Mouse (Mus musculus): ENCODE results near the gene Rspo1. TPM values are rescaled to one million over a fixed set of nuclear protein-coding genes. Genes with fewer than 3 reads are reported as not detected.

Gene Rspo1
- polyA plus RNA-seq, 1 experiment = not detected

DNA sequence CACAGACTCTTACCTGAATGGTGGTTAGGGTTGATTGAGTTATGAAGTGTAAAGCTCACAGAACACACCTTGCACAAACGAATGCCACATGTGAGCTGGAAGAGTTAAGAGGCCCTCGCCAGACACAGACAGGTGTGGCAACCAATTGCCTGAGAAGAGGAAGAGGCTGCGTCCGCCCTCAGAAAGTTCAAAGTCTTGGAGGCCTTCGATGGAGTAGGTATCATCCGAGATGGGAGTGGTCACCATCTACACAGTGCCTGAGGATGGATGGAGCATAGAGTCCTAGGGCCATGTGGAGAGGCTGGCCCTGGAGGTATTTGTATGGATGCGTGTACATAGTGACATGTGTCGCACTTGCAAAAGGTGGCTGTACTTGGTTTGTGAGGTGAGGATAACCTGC lies 15.1 kb upstream of the Rspo1 start:
- Histone ChIP-seq H3K27ac (ENCODE audit: insufficient read depth, low read depth, low read length) (no peak overlapping the region), H3K4me3 (ENCODE audit: insufficient read depth, low read length) (no peak overlapping the region), H3K4me1 (ENCODE audit: control insufficient read depth, insufficient read depth, low read length) (no peaks in the 10 kb centered on the region)
- TF ChIP-seq CTCF (IDR thresholded peaks at IDR 0.05; ENCODE audit: low read depth, low read length) (no peak), POLR2A (IDR thresholded peaks at IDR 0.05; ENCODE audit: borderline replicate concordance, low read depth, low read length) (no peak)

DNA sequence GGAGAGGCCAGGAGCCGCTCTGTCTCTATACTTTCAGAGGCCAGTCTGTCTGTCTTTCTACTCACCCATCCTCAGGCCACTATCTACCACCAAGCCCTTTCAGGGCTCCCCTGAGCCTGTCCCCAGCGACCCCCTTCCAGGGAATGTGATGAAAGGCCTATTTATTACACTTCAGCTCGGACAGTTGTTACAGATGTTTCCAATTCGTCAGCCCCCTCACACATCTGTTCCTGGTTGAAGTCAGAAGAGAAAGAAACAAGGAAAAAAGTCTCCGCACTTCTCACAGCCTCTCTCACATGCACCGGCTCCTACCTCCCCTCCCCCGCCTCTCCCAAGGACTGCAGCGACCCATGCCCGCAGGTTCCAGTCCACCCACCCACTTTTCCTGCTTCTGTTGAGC lies 13.9 kb upstream of the Rspo1 start:
- Histone ChIP-seq H3K4me3 (ENCODE audit: insufficient read depth, low read length) (no peak overlapping the region), H3K27ac (ENCODE audit: insufficient read depth, low read depth, low read length) (no peak overlapping the region), H3K4me1 (ENCODE audit: control insufficient read depth, insufficient read depth, low read length) (no peaks in the 10 kb centered on the region)
- TF ChIP-seq POLR2A (IDR thresholded peaks at IDR 0.05; ENCODE audit: borderline replicate concordance, low read depth, low read length) = no peak
- TF ChIP-seq CTCF (IDR thresholded peaks at IDR 0.05; ENCODE audit: low read depth, low read length) = no peak

DNA sequence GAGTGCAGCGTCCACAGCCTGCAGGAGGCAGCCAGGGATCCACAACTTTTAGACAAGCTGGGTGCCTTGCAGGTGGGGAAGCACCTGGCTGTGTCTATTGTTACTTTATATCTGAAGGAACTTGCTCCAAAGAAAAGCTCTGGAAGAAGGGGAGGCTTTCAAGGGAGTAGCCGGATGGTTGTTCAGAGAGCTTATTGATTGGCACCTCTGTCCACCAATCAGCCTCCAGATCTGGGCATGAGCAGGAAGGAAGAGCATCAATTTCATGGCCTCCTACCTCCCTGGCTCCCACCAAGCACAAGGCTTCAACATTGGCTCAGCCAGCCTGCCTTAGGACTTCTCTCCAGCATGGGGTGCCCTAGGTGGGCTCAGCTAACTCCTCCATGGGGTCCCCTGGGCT lies 12.9 kb upstream of the Rspo1 start:
- TF ChIP-seq POLR2A (IDR thresholded peaks at IDR 0.05; ENCODE audit: borderline replicate concordance, low read depth, low read length) = no peak
- no peak for TF ChIP-seq CTCF (IDR thresholded peaks at IDR 0.05; ENCODE audit: low read depth, low read length)
- H3K4me1 ChIP-seq (ENCODE audit: control insufficient read depth, insufficient read depth, low read length) = no peaks in the 10 kb centered on the region
- no peak overlapping the region for H3K4me3 ChIP-seq (ENCODE audit: insufficient read depth, low read length)
- no peak overlapping the region for H3K27ac ChIP-seq (ENCODE audit: insufficient read depth, low read depth, low read length)

DNA sequence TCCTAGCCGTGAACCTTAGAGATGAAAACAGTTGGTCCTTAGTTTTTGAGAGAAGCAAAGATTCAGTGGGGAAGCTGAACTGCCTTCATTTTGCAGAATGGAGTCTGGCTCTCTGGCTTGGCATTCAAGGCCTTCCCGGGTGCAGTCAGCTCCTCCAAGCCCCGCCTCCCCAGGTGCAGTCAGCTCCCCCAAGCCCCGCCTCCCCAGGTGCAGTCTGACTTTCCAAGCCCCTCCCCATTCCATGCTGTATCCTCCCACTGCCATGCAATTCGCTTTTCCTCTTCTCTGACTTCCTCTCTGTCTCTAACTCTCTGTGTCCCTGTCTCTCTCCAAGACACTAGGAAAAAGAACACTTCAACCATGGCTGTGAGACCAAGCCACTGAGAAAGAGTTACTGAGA lies 8.0 kb upstream of the Rspo1 start:
- TF ChIP-seq CTCF (IDR thresholded peaks at IDR 0.05; ENCODE audit: low read depth, low read length) (no peak), POLR2A (IDR thresholded peaks at IDR 0.05; ENCODE audit: borderline replicate concordance, low read depth, low read length) (no peak)
- no peak overlapping the region for H3K27ac ChIP-seq (ENCODE audit: insufficient read depth, low read depth, low read length)

DNA sequence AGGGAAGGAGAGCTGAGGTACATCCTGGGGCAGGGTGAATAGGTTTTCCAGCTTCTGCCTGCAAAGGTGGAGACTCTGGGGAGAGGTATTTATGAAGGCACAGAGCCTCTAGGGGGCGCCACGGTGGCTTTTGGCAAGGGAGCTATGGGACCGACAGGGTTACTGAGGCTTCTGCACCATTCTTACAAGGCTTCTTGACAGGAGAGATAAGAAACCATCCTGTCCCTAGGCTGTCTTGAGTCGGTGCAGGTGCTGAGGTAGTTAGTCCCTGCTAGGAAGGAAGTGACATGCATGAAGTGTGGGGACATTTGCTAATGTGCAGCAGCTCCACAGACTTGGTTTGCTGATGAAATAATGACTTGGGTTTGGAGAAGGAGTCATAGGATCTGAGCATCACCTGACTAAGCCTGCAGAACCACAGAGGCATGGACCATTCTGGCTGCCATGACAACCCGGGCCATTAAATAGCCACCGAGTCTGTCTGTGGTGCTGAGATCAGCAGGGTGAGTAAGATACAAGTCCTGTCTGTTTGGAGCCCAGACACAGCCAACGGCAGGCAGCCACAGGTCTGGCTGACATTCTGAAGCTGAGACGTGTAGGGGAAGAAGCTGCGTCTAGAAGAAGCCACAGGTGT lies 2.2 kb upstream of the Rspo1 start:
- Histone ChIP-seq H3K4me1 (ENCODE audit: control insufficient read depth, insufficient read depth, low read length) (no peaks in the 10 kb centered on the region), H3K4me3 (ENCODE audit: insufficient read depth, low read length) (no peak overlapping the region), H3K27ac (ENCODE audit: insufficient read depth, low read depth, low read length) (no peak overlapping the region)
- peak; percentile 75 for TF ChIP-seq CTCF (IDR thresholded peaks at IDR 0.05; ENCODE audit: low read depth, low read length)
- TF ChIP-seq POLR2A (IDR thresholded peaks at IDR 0.05; ENCODE audit: borderline replicate concordance, low read depth, low read length) = no peak

More for the DNA sequence above, 8.0 kb upstream of the Rspo1 start:
- Histone ChIP-seq H3K4me3 (ENCODE audit: insufficient read depth, low read length) (no peak overlapping the region), H3K4me1 (ENCODE audit: control insufficient read depth, insufficient read depth, low read length) (no peaks in the 10 kb centered on the region)

DNA sequence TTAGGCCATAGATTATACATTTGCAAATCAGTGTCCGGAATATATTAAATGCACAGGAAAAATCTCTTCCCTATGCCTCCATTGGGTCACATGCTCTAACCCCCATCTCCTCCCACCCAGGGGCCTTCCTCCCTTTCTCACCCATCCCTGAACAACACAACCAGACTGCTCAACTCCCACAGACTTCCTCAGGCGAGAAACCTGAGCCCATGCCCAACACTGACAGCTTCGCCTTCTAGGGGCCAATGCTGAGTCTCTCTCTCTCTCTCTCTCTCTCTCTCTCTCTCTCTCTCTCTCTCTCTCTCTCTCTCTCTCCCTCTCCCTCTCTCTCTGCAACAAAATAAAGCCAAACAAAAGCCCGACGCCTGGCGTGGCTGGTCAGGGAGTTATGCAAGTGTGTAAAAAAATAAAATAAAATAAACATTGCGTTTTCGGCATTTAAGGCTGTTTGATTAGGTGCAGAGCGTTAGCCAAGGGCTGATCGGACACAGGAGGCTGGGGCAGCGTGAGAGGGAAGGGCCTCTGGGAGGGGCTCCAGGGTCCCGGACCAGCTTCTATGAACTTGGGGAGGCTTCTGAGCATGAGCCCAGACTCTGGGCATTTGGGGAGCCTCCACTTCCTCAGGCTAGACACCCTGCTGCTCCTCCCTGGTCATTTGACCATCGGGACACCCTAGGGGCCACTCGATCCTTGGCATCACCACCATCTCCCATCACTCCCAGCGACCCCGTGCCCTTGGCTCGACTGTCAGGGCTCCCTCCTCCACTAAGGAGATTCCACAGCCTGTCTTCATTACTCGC lies 1.2 kb upstream of the Rspo1 start:
- Histone ChIP-seq H3K27ac (ENCODE audit: insufficient read depth, low read depth, low read length) (no peak overlapping the region), H3K4me3 (ENCODE audit: insufficient read depth, low read length) (no peak overlapping the region), H3K4me1 (ENCODE audit: control insufficient read depth, insufficient read depth, low read length) (peaks cover 3% of the 10 kb centered on the region; the same call in 1 of the 2 replicates)
- TF ChIP-seq POLR2A (IDR thresholded peaks at IDR 0.05; ENCODE audit: borderline replicate concordance, low read depth, low read length) (no peak), CTCF (IDR thresholded peaks at IDR 0.05; ENCODE audit: low read depth, low read length) (no peak)

GRCm38 (mm10) chr4:124986739-124987710 lies 795 bp downstream of the Rspo1 start:
- TF ChIP-seq CTCF (IDR thresholded peaks at IDR 0.05; ENCODE audit: low read depth, low read length) = no peak
- TF ChIP-seq POLR2A (IDR thresholded peaks at IDR 0.05; ENCODE audit: borderline replicate concordance, low read depth, low read length) = no peak
- H3K4me1 ChIP-seq (ENCODE audit: control insufficient read depth, insufficient read depth, low read length) = peaks cover 10% of the 10 kb centered on the region; the same call in 1 of the 2 replicates
- H3K27ac ChIP-seq (ENCODE audit: insufficient read depth, low read depth, low read length) = no peak overlapping the region
- peak overlapping the region; percentile 31; the same call in 1 of the 2 replicates for H3K4me3 ChIP-seq (ENCODE audit: insufficient read depth, low read length)

DNA sequence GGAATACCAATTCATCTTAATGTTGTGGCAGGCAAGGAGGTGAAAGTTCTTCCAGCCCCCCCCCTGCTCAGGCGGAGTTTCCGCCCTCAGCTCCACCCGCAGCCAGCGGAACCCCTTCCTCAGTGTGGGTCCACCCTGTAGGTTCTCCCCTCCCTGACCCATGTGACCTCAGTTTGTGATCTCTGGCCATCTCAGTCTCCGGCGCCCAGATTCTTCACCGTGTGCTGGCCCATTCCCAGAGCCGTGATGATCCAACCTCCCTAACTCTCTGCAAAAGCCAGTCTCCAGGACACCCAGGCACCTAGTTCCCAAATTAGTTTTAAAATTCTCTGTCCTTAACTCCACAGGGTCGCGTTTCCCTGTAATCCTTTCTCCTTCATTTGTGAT lies 1.5 kb downstream of the Rspo1 start:
- peaks cover 10% of the 10 kb centered on the region; the same call in 1 of the 2 replicates for H3K4me1 ChIP-seq (ENCODE audit: control insufficient read depth, insufficient read depth, low read length)
- no peak overlapping the region for H3K27ac ChIP-seq (ENCODE audit: insufficient read depth, low read depth, low read length)
- no peak overlapping the region for H3K4me3 ChIP-seq (ENCODE audit: insufficient read depth, low read length)
- TF ChIP-seq CTCF (IDR thresholded peaks at IDR 0.05; ENCODE audit: low read depth, low read length) (no peak), POLR2A (IDR thresholded peaks at IDR 0.05; ENCODE audit: borderline replicate concordance, low read depth, low read length) (no peak)

- H3K4me3 ChIP-seq (ENCODE audit: insufficient read depth, low read length) = no peak overlapping the region
- no peak for TF ChIP-seq POLR2A (IDR thresholded peaks at IDR 0.05; ENCODE audit: borderline replicate concordance, low read depth, low read length)
- TF ChIP-seq CTCF (IDR thresholded peaks at IDR 0.05; ENCODE audit: low read depth, low read length) = no peak
These were observed 2.2 kb downstream of the Rspo1 start for GRCm38 (mm10) chr4:124988382-124988781.

More at GRCm38 (mm10) chr4:124988382-124988781, 2.2 kb downstream of the Rspo1 start:
- no peak overlapping the region for H3K27ac ChIP-seq (ENCODE audit: insufficient read depth, low read depth, low read length)
- peaks cover 10% of the 10 kb centered on the region; the same call in 1 of the 2 replicates for H3K4me1 ChIP-seq (ENCODE audit: control insufficient read depth, insufficient read depth, low read length)

Data from bone marrow macrophage, adult 2 months (primary cell).